Mouse (Mus musculus): ENCODE data around the gene Iyd.

- no peak for TF ChIP-seq CTCF (IDR thresholded peaks at IDR 0.05; ENCODE audit: low read depth)
- TF ChIP-seq EP300 (IDR thresholded peaks at IDR 0.05; ENCODE audit: low read depth): no peak
These were observed 9.3 kb downstream of the Iyd start for GRCm38 (mm10) chr10:3549384-3549783.
